Mouse (Mus musculus) ES-Bruce4 (cell line): ENCODE data around the gene Aoc3. TPM values are rescaled to one million over a fixed set of nuclear protein-coding genes. Genes with fewer than 3 reads are reported as not detected.

ENCODE experiments used
- H3K27ac ChIP-seq: 2 replicates; pipeline ENCODE4 v1.5.1; 2012; ENCODE audit warnings: low read length, inconsistent platforms; ENCODE audit not compliant: insufficient read depth
- H3K27me3 ChIP-seq: 2 replicates; pipeline ENCODE4 v1.6.1; 2012; ENCODE audit warnings: mild to moderate bottlenecking, low read length, inconsistent platforms; ENCODE audit not compliant: control insufficient read depth, poor library complexity, insufficient read depth, severe bottlenecking
- H3K36me3 ChIP-seq: 2 replicates; pipeline ENCODE4 v1.6.1; 2012; ENCODE audit warnings: inconsistent platforms, mild to moderate bottlenecking, low read length, moderate library complexity; ENCODE audit not compliant: control insufficient read depth, poor library complexity, insufficient read depth, severe bottlenecking
- H3K4me1 ChIP-seq: one replicate; pipeline ENCODE4 v1.8.1; 2011; ENCODE audit warnings: low read length; ENCODE audit not compliant: control insufficient read depth, insufficient read depth
- H3K4me3 ChIP-seq: 2 replicates; pipeline ENCODE4 v1.5.1; 2011; ENCODE audit warnings: low read depth, mild to moderate bottlenecking, low read length
- H3K9ac ChIP-seq: 2 replicates; pipeline ENCODE4 v1.6.1; 2012; ENCODE audit warnings: low read depth, mild to moderate bottlenecking, inconsistent platforms; ENCODE audit not compliant: poor library complexity, severe bottlenecking
- H3K9me3 ChIP-seq: replicated peaks from 2 replicates; pipeline ENCODE4 v1.6.1; 2012; ENCODE audit warnings: mild to moderate bottlenecking, low read length, inconsistent platforms; ENCODE audit not compliant: control insufficient read depth, poor library complexity, insufficient read depth, severe bottlenecking
- CTCF ChIP-seq: IDR thresholded peaks from one replicate; pipeline ENCODE4 v1.8.1; 2011; ENCODE audit warnings: low read depth, low read length
- EP300 ChIP-seq: IDR thresholded peaks from 2 replicates; pipeline ENCODE4 v1.6.1; 2011; ENCODE audit warnings: low read depth, low read length; ENCODE audit not compliant: insufficient read depth
- POLR2A ChIP-seq: IDR thresholded peaks from one replicate; pipeline ENCODE4 v1.8.1; 2011; ENCODE audit warnings: low read length; ENCODE audit not compliant: insufficient read depth
- polyA plus RNA-seq: library from polyadenylated mRNA; stranded (reverse); fragments of >200 nt; gene quantifications from 2 replicates; pipeline ENCODE4 v1.2.4, GENCODE M21; 2011; ENCODE audit warnings: low read depth; ENCODE audit not compliant: missing spikeins, insufficient read depth, insufficient read length

The Aoc3 gene
- polyA plus RNA-seq, 1 experiment: 0.84 TPM

GRCm38 (mm10) chr11:101338123-101338760, 7.8 kb downstream of the Aoc3 start:
- H3K36me3 ChIP-seq: no peaks in the 10 kb centered on the region
- H3K4me1 ChIP-seq: peaks cover 2% of the 10 kb centered on the region
- TF ChIP-seq EP300 (no peak), CTCF (no peak), POLR2A (peak; percentile 23)
- H3K4me3 ChIP-seq: peak overlapping the region; percentile 71
- H3K27me3 ChIP-seq: no peaks in the 10 kb centered on the region
- H3K9me3 ChIP-seq: no peaks in the 10 kb centered on the region
- peak overlapping the region; percentile 30 for H3K9ac ChIP-seq
- no peak overlapping the region for H3K27ac ChIP-seq

DNA sequence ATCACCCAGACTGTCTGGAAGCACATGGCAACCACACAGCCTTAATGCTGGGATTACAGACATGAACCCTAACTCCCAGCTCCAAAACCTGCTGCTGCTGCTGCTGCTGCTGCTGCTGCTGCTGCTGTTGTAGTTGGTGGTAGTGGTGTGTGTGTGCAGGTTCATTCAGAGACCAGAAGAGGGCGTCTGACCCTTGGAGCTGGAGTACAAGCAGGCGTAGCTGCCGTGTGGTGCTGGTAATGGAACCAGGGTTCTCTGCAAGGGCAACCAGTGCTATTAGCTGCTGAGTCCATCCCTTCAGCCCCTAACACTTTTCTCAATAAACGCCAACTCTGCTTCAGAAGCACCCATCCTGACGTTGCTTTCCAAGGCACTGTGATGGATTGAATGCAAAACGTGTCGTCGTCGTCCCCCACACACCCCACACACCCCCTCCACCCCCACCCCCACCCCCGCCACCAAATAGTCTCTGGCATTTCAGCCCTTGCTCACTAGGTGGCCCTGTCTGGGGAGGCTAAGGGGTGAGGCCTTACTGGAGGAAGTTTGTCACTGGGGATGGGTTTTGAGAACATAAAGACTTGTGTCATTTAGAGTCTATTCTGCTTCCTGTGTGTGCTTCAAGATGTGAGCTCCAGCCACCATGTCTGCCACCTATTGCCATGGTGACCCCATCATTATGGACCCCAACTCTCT, 16.8 kb downstream of the Aoc3 start:
- Histone ChIP-seq H3K27ac (no peak overlapping the region), H3K9me3 (no peaks in the 10 kb centered on the region), H3K4me1 (no peaks in the 10 kb centered on the region), H3K27me3 (no peaks in the 10 kb centered on the region), H3K9ac (no peak overlapping the region), H3K4me3 (peak overlapping the region; percentile 39), H3K36me3 (no peaks in the 10 kb centered on the region)
- TF ChIP-seq EP300 (0 out of 2 replicates have a peak, but pooled peaks have one; percentile 12), CTCF (peak; percentile 73), POLR2A (no peak)

GRCm38 (mm10) chr11:101348774-101349173, 18.4 kb downstream of the Aoc3 start:
- no peak overlapping the region for H3K27ac ChIP-seq
- no peak for TF ChIP-seq EP300
- TF ChIP-seq POLR2A: no peak
- TF ChIP-seq CTCF: no peak
- no peaks in the 10 kb centered on the region for H3K36me3 ChIP-seq
- no peaks in the 10 kb centered on the region for H3K27me3 ChIP-seq
- peaks cover 2% of the 10 kb centered on the region for H3K4me1 ChIP-seq
- H3K9me3 ChIP-seq: no peaks in the 10 kb centered on the region
- H3K9ac ChIP-seq: peak overlapping the region; percentile 8; the same call in 1 of the 2 replicates
- no peak overlapping the region for H3K4me3 ChIP-seq

GRCm38 (mm10) chr11:101349216-101349615, 18.8 kb downstream of the Aoc3 start:
- Histone ChIP-seq H3K27ac (no peak overlapping the region), H3K4me1 (peaks cover 2% of the 10 kb centered on the region), H3K36me3 (no peaks in the 10 kb centered on the region), H3K27me3 (no peaks in the 10 kb centered on the region), H3K9ac (no peak overlapping the region), H3K4me3 (no peak overlapping the region), H3K9me3 (no peaks in the 10 kb centered on the region)
- no peak for TF ChIP-seq POLR2A
- no peak for TF ChIP-seq EP300
- TF ChIP-seq CTCF: no peak

DNA sequence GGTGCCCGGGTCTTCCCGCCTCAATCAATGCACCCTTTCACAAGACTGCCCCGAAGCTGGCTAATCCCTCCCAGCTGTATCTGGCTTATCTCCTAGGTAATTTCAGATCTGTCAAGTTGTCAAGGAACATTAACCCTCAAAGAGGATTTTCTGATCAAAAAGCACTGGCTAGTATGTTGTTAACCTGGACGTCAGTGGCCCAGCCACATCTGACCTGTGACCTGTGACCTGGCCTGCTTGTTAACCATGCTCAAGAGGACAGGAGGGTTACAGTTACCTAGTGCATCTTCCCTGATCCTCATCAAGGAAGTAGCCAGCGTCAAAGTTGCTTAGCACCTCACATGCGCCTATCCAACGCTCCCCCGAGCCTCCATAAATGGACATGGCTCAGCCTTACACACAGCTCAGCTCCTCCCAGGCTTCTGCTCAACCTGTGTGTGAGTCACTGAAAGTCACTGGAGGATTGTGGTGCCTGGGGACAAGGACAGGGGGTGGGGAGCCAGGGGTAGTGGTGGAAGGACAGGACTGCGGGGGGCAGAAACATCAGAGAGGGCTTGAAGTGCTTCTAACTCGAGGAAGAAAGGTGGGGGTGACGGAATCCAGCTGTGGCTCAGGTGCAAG, 20.8 kb downstream of the Aoc3 start:
- no peak overlapping the region for H3K9ac ChIP-seq
- no peaks in the 10 kb centered on the region for H3K9me3 ChIP-seq
- H3K27me3 ChIP-seq: no peaks in the 10 kb centered on the region
- H3K4me3 ChIP-seq: no peak overlapping the region
- H3K36me3 ChIP-seq: no peaks in the 10 kb centered on the region
- peaks cover 2% of the 10 kb centered on the region for H3K4me1 ChIP-seq
- H3K27ac ChIP-seq: no peak overlapping the region
- TF ChIP-seq CTCF: no peak
- TF ChIP-seq EP300: no peak
- TF ChIP-seq POLR2A: no peak

DNA sequence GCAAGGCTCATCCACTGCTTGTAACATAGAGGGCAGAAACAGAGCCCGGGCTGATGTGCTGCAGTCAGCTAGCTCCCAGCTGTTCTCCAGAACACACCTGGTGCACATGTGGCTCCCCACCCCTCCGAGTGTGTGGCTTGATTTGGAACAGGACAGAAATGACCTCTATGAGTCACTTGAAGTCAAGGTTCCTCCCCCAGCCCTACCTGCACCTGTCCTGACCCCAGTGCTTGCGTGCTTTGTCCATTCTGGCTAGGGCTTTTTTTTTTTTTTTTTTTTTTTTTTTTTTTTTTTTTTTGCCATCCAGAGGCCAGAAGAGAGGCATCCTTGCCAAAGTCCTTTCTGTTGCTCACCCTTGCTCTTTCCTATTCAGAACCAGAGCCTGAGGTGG, 21.3 kb downstream of the Aoc3 start:
- no peak overlapping the region for H3K9ac ChIP-seq
- H3K9me3 ChIP-seq: no peaks in the 10 kb centered on the region
- peaks cover 2% of the 10 kb centered on the region for H3K4me1 ChIP-seq
- no peaks in the 10 kb centered on the region for H3K27me3 ChIP-seq
- TF ChIP-seq CTCF: no peak
- TF ChIP-seq EP300: no peak
- no peaks in the 10 kb centered on the region for H3K36me3 ChIP-seq
- no peak overlapping the region for H3K27ac ChIP-seq
- no peak overlapping the region for H3K4me3 ChIP-seq
